Mouse (Mus musculus) Patski (cell line): Measurements from ENCODE around the gene Adipoq. TPM values are rescaled to one million over a fixed set of nuclear protein-coding genes. Genes with fewer than 3 reads are reported as not detected.

ENCODE experiments used
- ATAC-seq: fragments of 100-300 bp; one replicate; pipeline ENCODE4 v1.8.0; 2021
- CTCF ChIA-PET: fragments of 350-600 bp; sonication (Branson Sonifier 250); formaldehyde crosslinking; loops from one replicate; lab custom pipeline; 2022; ENCODE audit warnings: inconsistent platforms; lab: Charles Lee
- POLR2A ChIA-PET: fragments of 350-600 bp; sonication (Branson Sonifier 250); formaldehyde crosslinking; loops from one replicate; lab custom pipeline; 2022; ENCODE audit warnings: antibody characterized with exemption, inconsistent platforms; lab: Charles Lee
- DNase-seq: peaks from one replicate; pipeline ENCODE4 v3.0.0-alpha.2; 2011; ENCODE audit warnings: low read depth, low spot score
- H3K27me3 ChIP-seq: fragments of 371-371 bp; one replicate; pipeline ENCODE4 v1.5.1; 2021
- CTCF ChIP-seq: fragments of 100-300 bp; IDR thresholded peaks from one replicate; pipeline ENCODE4 v1.5.1; 2021
- in situ Hi-C: fragments of 300-500 bp; cut with MboI; formaldehyde crosslinking; loops from 3 replicates; pipeline ENCODE4 v1.11.1; 2018; ENCODE audit warnings: low pct_unique_long_range_greater_than_20kb, mixed read lengths
- polyA plus RNA-seq: library from polyadenylated mRNA; unstranded; gene quantifications from one replicate; pipeline ENCODE4 v1.2.3, GENCODE M21; 2021

Adipoq gene
- polyA plus RNA-seq, 1 experiment from 2014 or later, result not detected

- CTCF ChIA-PET, result no interaction called here
- no peak for TF ChIP-seq CTCF
- ATAC-seq (no peak), DNase-seq (no peak)
- no peaks in the 10 kb centered on the region for H3K27me3 ChIP-seq
- in situ Hi-C loops, result no loop called here
- POLR2A ChIA-PET, result interaction anchor here (1.4 kb wide), 1 partner anchor 11 kb away, joined by 3 read pairs; no protein-coding TSS in a partner anchor
Measured at GRCm38 (mm10) chr16:23115486-23115885, 30.9 kb upstream of the Adipoq start.

GRCm38 (mm10) chr16:23117173-23117572, 29.2 kb upstream of the Adipoq start:
- POLR2A ChIA-PET, result interaction anchor here (0.6 to 1.3 kb wide), 2 partner anchors 10 to 157 kb away, joined by 4 to 6 read pairs; partner anchors contain the start of gene Eif4a2
- in situ Hi-C loops, result no loop called here
- H3K27me3 ChIP-seq, result no peaks in the 10 kb centered on the region
- no peak for ATAC-seq
- CTCF ChIA-PET, result no interaction called here
- no peak for TF ChIP-seq CTCF
- DNase-seq, result no peak

GRCm38 (mm10) chr16:23122446-23122845, 23.9 kb upstream of the Adipoq start:
- no peaks in the 10 kb centered on the region for H3K27me3 ChIP-seq
- TF ChIP-seq CTCF, result no peak
- DNase-seq (no peak), ATAC-seq (no peak)
- in situ Hi-C loops, result no loop called here
- POLR2A ChIA-PET, result no interaction called here
- CTCF ChIA-PET, result no interaction called here

- ChIA-PET POLR2A (no interaction called here), CTCF (no interaction called here)
- in situ Hi-C loops, result no loop called here
- no peaks in the 10 kb centered on the region for H3K27me3 ChIP-seq
- no peak for DNase-seq
- no peak for ATAC-seq
- TF ChIP-seq CTCF, result no peak
Measured at GRCm38 (mm10) chr16:23123104-23123503, 23.2 kb upstream of the Adipoq start.

GRCm38 (mm10) chr16:23124398-23124797, 21.9 kb upstream of the Adipoq start:
- ChIA-PET CTCF (no interaction called here), POLR2A (no interaction called here)
- ATAC-seq, result no peak
- no peak for TF ChIP-seq CTCF
- in situ Hi-C loops, result no loop called here
- H3K27me3 ChIP-seq, result no peaks in the 10 kb centered on the region
- DNase-seq, result no peak

- ChIA-PET POLR2A (interaction anchor here (2.8 kb wide), 1 partner anchor 19 kb away, joined by 21 read pairs; the partner anchor contains the start of gene Eif4a2), CTCF (interaction anchor here (1.1 kb wide), 1 partner anchor 276 kb away, joined by 3 read pairs; no protein-coding TSS in a partner anchor)
- in situ Hi-C loops, result no loop called here
- DNase-seq, result no peak
- ATAC-seq, result no peak
- TF ChIP-seq CTCF, result no peak
- H3K27me3 ChIP-seq, result no peaks in the 10 kb centered on the region
Measured at GRCm38 (mm10) chr16:23127311-23127672, 19.0 kb upstream of the Adipoq start.

- CTCF ChIA-PET, result interaction anchor here (0.9 to 1.4 kb wide), 3 partner anchors 38 to 275 kb away, joined by 3 to 4 read pairs (median 3); no protein-coding TSS in a partner anchor
- peak; percentile 93 for ATAC-seq
- DNase-seq, result no peak
- POLR2A ChIA-PET, result interaction anchor here (0.6 to 2.8 kb wide), 4 partner anchors 20 to 279 kb away, joined by 3 to 21 read pairs (median 3); partner anchors contain the start of gene Eif4a2
- in situ Hi-C loops, result no loop called here
- H3K27me3 ChIP-seq, result no peaks in the 10 kb centered on the region
- TF ChIP-seq CTCF, result peak; percentile 58
Measured at GRCm38 (mm10) chr16:23127673-23128375, 18.5 kb upstream of the Adipoq start, which contains the start of gene Rfc4. Rfc4 (minus strand) TSS chr16:23127737.

GRCm38 (mm10) chr16:23130303-23130702, 16.0 kb upstream of the Adipoq start:
- no peaks in the 10 kb centered on the region for H3K27me3 ChIP-seq
- ChIA-PET CTCF (no interaction called here), POLR2A (no interaction called here)
- ATAC-seq, result no peak
- in situ Hi-C loops, result loop anchor here (10.0 kb wide), 1 partner anchor 256 kb away; no protein-coding TSS in a partner anchor
- no peak for TF ChIP-seq CTCF
- DNase-seq, result no peak

GRCm38 (mm10) chr16:23132336-23132735, 14.0 kb upstream of the Adipoq start:
- no peak for ATAC-seq

GRCm38 (mm10) chr16:23135421-23136149, 10.8 kb upstream of the Adipoq start:
- ChIA-PET POLR2A (no interaction called here), CTCF (interaction anchor here (0.7 to 1.8 kb wide), 4 partner anchors 9 to 262 kb away, joined by 3 to 8 read pairs (median 4); no protein-coding TSS in a partner anchor)
- no peaks in the 10 kb centered on the region for H3K27me3 ChIP-seq
- in situ Hi-C loops, result loop anchor here (10.0 kb wide), 1 partner anchor 261 kb away; no protein-coding TSS in a partner anchor
- DNase-seq, result no peak
- no peak for ATAC-seq
- TF ChIP-seq CTCF, result peak; percentile 55

More at GRCm38 (mm10) chr16:23132336-23132735, 14.0 kb upstream of the Adipoq start:
- ChIA-PET POLR2A (no interaction called here), CTCF (interaction anchor here (0.9 to 1.2 kb wide), 2 partner anchors 19 to 23 kb away, joined by 3 to 5 read pairs; no protein-coding TSS in a partner anchor)
- no peak for DNase-seq
- H3K27me3 ChIP-seq, result no peaks in the 10 kb centered on the region
- in situ Hi-C loops, result loop anchor here (10.0 kb wide), 1 partner anchor 258 kb away; no protein-coding TSS in a partner anchor
- TF ChIP-seq CTCF, result no peak
